Mouse (Mus musculus) liver, embryonic 15.5 days (tissue): ENCODE measurements around the gene Stx16. TPM values are rescaled to one million over a fixed set of nuclear protein-coding genes. Genes with fewer than 3 reads are reported as not detected.

Experiments used
- ATAC-seq: fragments of 200-750 bp; cut with Nextera tagmentation; 2 replicates; pipeline ENCODE4 v1.8.0; 2017; ENCODE audit warnings: moderate number of reproducible peaks, mild to moderate bottlenecking, moderate library complexity; ENCODE audit not compliant: insufficient read depth
- H3K27ac ChIP-seq: fragments of 300-500 bp; sonication (generic); replicated peaks from 2 replicates; pipeline ENCODE4 v1.5.1; 2015; ENCODE audit warnings: mild to moderate bottlenecking, inconsistent platforms
- H3K27me3 ChIP-seq: fragments of 300-500 bp; sonication (generic); 2 replicates; pipeline ENCODE4 v1.6.1; 2015; ENCODE audit warnings: mild to moderate bottlenecking, inconsistent platforms
- H3K36me3 ChIP-seq: fragments of 300-500 bp; sonication (generic); replicated peaks from 2 replicates; pipeline ENCODE4 v1.6.1; 2015; ENCODE audit warnings: moderate library complexity, mild to moderate bottlenecking, inconsistent platforms
- H3K4me1 ChIP-seq: fragments of 300-500 bp; sonication (generic); replicated peaks from 2 replicates; pipeline ENCODE4 v1.6.1; 2015; ENCODE audit warnings: inconsistent platforms
- H3K4me2 ChIP-seq: fragments of 300-500 bp; sonication (generic); 2 replicates; pipeline ENCODE4 v1.6.1; 2015; ENCODE audit warnings: moderate library complexity, mild to moderate bottlenecking, inconsistent platforms
- H3K4me3 ChIP-seq: fragments of 300-500 bp; sonication (generic); replicated peaks from 2 replicates; pipeline ENCODE4 v1.5.1; 2015; ENCODE audit warnings: mild to moderate bottlenecking, inconsistent platforms
- H3K9ac ChIP-seq: fragments of 300-500 bp; sonication (generic); 2 replicates; pipeline ENCODE4 v1.6.1; 2015; ENCODE audit warnings: moderate library complexity, mild to moderate bottlenecking, inconsistent platforms
- H3K9me3 ChIP-seq: fragments of 300-500 bp; sonication (generic); replicated peaks from 2 replicates; pipeline ENCODE4 v1.6.1; 2016; ENCODE audit warnings: inconsistent platforms
- WGBS: fragments of 180-500 bp; shearing (Covaris S2); methylation state at CpG from one replicate; pipeline ENCODE4 v1.1.7; 2015; ENCODE audit warnings: mixed read lengths; ENCODE audit not compliant: insufficient replicate concordance; 5-methylcytosine and 5-hydroxymethylcytosine counted together
- polyA plus RNA-seq: library from polyadenylated mRNA; unstranded; fragments of >200 nt; fragmentation: Nextera tagmentation; extraction: Ambion mirVana; gene quantifications from 2 replicates; pipeline ENCODE4 v1.2.1, GENCODE M21; 2015

Stx16 gene
- polyA plus RNA-seq, 1 experiment from 2014 or later = 2.7 TPM

- Histone ChIP-seq H3K4me2 (no peak overlapping the region), H3K9me3 (no peaks in the 10 kb centered on the region), H3K4me3 (no peak overlapping the region), H3K4me1 (no peaks in the 10 kb centered on the region), H3K27ac (no peak overlapping the region), H3K9ac (no peak overlapping the region), H3K27me3 (no peaks in the 10 kb centered on the region), H3K36me3 (peaks cover 26% of the 10 kb centered on the region)
- 14% methylated on average over 20 of the region's 21 CpGs for WGBS
- no peak for ATAC-seq
Measured at GRCm38 (mm10) chr2:174126522-174127375, 50.6 kb downstream of the Stx16 start.

GRCm38 (mm10) chr2:174127376-174127713, 51.2 kb downstream of the Stx16 start:
- ATAC-seq = no peak
- H3K27me3 ChIP-seq = no peaks in the 10 kb centered on the region
- no peak overlapping the region for H3K9ac ChIP-seq
- WGBS = 37% methylated on average over 6 of the region's 6 CpGs
- H3K4me3 ChIP-seq = no peak overlapping the region
- H3K27ac ChIP-seq = no peak overlapping the region
- no peak overlapping the region for H3K4me2 ChIP-seq
- peaks cover 4% of the 10 kb centered on the region for H3K4me1 ChIP-seq
- no peaks in the 10 kb centered on the region for H3K9me3 ChIP-seq
- H3K36me3 ChIP-seq = peaks cover 24% of the 10 kb centered on the region

GRCm38 (mm10) chr2:174128926-174129325, 52.8 kb downstream of the Stx16 start:
- H3K9ac ChIP-seq = no peak overlapping the region
- no peak overlapping the region for H3K4me2 ChIP-seq
- 67% methylated on average over 6 of the region's 6 CpGs for WGBS
- H3K27me3 ChIP-seq = no peaks in the 10 kb centered on the region
- H3K9me3 ChIP-seq = no peaks in the 10 kb centered on the region
- peaks cover 4% of the 10 kb centered on the region for H3K4me1 ChIP-seq
- ATAC-seq = no peak
- H3K36me3 ChIP-seq = peaks cover 11% of the 10 kb centered on the region; the same call in 1 of the 2 replicates
- no peak overlapping the region for H3K4me3 ChIP-seq
- H3K27ac ChIP-seq = no peak overlapping the region

- Histone ChIP-seq H3K27ac (no peak overlapping the region), H3K9me3 (no peaks in the 10 kb centered on the region), H3K4me3 (no peak overlapping the region), H3K9ac (no peak overlapping the region), H3K4me2 (no peak overlapping the region), H3K4me1 (peaks cover 4% of the 10 kb centered on the region), H3K36me3 (no peaks in the 10 kb centered on the region), H3K27me3 (no peaks in the 10 kb centered on the region)
- ATAC-seq = no peak
- 63% methylated on average over 8 of the region's 8 CpGs for WGBS
Measured at GRCm38 (mm10) chr2:174130468-174131097, 54.5 kb downstream of the Stx16 start.

DNA sequence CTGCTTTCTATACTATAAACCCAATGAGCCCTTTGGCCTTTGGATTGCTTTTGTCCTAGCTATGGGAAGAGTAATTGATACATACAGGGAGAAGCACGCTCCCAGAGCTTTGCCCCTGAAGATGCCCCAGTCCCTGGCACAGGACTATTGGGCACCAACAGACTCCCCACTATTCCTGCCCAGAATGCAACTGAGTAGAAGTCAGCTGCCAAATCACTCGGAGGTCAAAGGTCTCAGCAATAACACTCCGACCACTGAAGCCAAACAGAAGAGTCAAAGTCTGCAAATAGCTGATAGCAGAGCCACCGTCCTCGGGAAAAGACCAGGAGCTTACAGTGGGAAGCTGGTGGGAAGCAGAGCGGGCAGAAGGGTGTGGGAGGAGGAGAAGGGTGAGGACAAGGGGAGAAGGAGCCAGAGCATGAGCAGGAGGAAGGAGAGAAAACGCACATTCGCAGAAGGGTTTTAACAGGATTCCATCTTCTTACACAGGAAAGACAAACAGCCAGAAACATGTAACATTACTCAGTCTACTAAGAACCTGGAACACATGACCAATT, 56.4 kb downstream of the Stx16 start:
- ATAC-seq = peak; percentile 37; the same call in 1 of the 2 replicates
- Histone ChIP-seq H3K27me3 (no peaks in the 10 kb centered on the region), H3K27ac (no peak overlapping the region), H3K36me3 (no peaks in the 10 kb centered on the region), H3K4me1 (peaks cover 4% of the 10 kb centered on the region), H3K4me2 (no peak overlapping the region), H3K9ac (no peak overlapping the region), H3K4me3 (no peak overlapping the region), H3K9me3 (no peaks in the 10 kb centered on the region)
- 56% methylated on average over 8 of the region's 8 CpGs for WGBS

Other genes starting within 250 kb of the Stx16 start
- gene Npepl1, start 34.0 kb downstream of the Stx16 start, polyA plus RNA-seq = 29.6 and 33.8 TPM in 2 replicates
- 323 and 336 TPM in 2 replicates for gene Gnas, start 208.0 kb downstream of the Stx16 start, polyA plus RNA-seq